Mouse (Mus musculus): ENCODE measurements at regions not wholly inside any gene's neighbourhood (a gene's known extent, or its start where the extent isn't known, plus 50 kb on each side); places are given as distances from the start of the nearest gene placed in this dataset.
A peak's percentile ranks its signal among the peaks of the same experiment; 100 is the strongest.

GRCm38 (mm10) chr17:79955267-79955666 is 59.3 kb upstream of the Atl2 start:
- Histone ChIP-seq H3K27me3 (replicated peaks; ENCODE audit: insufficient read depth, low read length) (no peaks in the 10 kb centered on the region), H3K27ac (ENCODE audit: low read length) (no peak overlapping the region), H3K36me3 (ENCODE audit: insufficient read depth, low read length) (no peaks in the 10 kb centered on the region), H3K4me1 (ENCODE audit: insufficient read depth, low read depth, low read length) (no peaks in the 10 kb centered on the region), H3K9ac (replicated peaks; ENCODE audit: low read depth) (no peak overlapping the region), H3K4me3 (ENCODE audit: low read depth, low read length) (no peak overlapping the region), H3K4me2 (replicated peaks; ENCODE audit: low read depth, low read length) (no peak overlapping the region), H3K9me3 (ENCODE audit: low read length) (no peaks in the 10 kb centered on the region)
- WGBS = 28% methylated on average over 1 of the region's 1 CpGs
- ATAC-seq (no peak), DNase-seq (ENCODE audit: low spot score) (no peak)
- TF ChIP-seq EP300 (IDR thresholded peaks at IDR 0.05) = no peak
- TF ChIP-seq CTCF (IDR thresholded peaks at IDR 0.05) = no peak

- 64% methylated on average over 6 of the region's 6 CpGs for WGBS
- H3K4me2 ChIP-seq (replicated peaks; ENCODE audit: low read depth, low read length) = no peak overlapping the region
Measured at GRCm38 (mm10) chr17:79954624-79955244, 58.8 kb upstream of the Atl2 start.

GRCm38 (mm10) chr17:79948591-79949475 is 52.9 kb upstream of the Atl2 start:
- ATAC-seq = no peak
- H3K9ac ChIP-seq (replicated peaks; ENCODE audit: low read depth) = no peak overlapping the region
- WGBS = 50% methylated on average over 11 of the region's 11 CpGs
- H3K27me3 ChIP-seq (replicated peaks; ENCODE audit: insufficient read depth, low read length) = no peaks in the 10 kb centered on the region
- no peaks in the 10 kb centered on the region for H3K9me3 ChIP-seq (ENCODE audit: low read length)
- no peak overlapping the region for H3K27ac ChIP-seq (ENCODE audit: low read length)
- DNase-seq (ENCODE audit: low spot score) = no peak
- no peaks in the 10 kb centered on the region for H3K36me3 ChIP-seq (ENCODE audit: insufficient read depth, low read length)
- no peak overlapping the region for H3K4me3 ChIP-seq (ENCODE audit: low read depth, low read length)
- peak overlapping the region; percentile 39; the same call in 1 of the 2 replicates for H3K4me2 ChIP-seq (replicated peaks; ENCODE audit: low read depth, low read length)
- H3K4me1 ChIP-seq (ENCODE audit: insufficient read depth, low read depth, low read length) = no peaks in the 10 kb centered on the region
- TF ChIP-seq EP300 (IDR thresholded peaks at IDR 0.05) (no peak), CTCF (IDR thresholded peaks at IDR 0.05) (no peak)

More at GRCm38 (mm10) chr17:79954624-79955244, 58.8 kb upstream of the Atl2 start:
- no peak for ATAC-seq
- no peak overlapping the region for H3K9ac ChIP-seq (replicated peaks; ENCODE audit: low read depth)
- TF ChIP-seq CTCF (IDR thresholded peaks at IDR 0.05) (no peak), EP300 (IDR thresholded peaks at IDR 0.05) (no peak)
- no peaks in the 10 kb centered on the region for H3K9me3 ChIP-seq (ENCODE audit: low read length)
- no peaks in the 10 kb centered on the region for H3K4me1 ChIP-seq (ENCODE audit: insufficient read depth, low read depth, low read length)
- H3K36me3 ChIP-seq (ENCODE audit: insufficient read depth, low read length) = no peaks in the 10 kb centered on the region
- H3K27me3 ChIP-seq (replicated peaks; ENCODE audit: insufficient read depth, low read length) = no peaks in the 10 kb centered on the region
- no peak overlapping the region for H3K4me3 ChIP-seq (ENCODE audit: low read depth, low read length)
- DNase-seq (ENCODE audit: low spot score) = no peak
- no peak overlapping the region for H3K27ac ChIP-seq (ENCODE audit: low read length)

Measured in lung, postnatal 0 days (tissue).